Mouse (Mus musculus) ES-E14 (cell line): ENCODE results near the gene Iqcc.

ENCODE experiments used
- CHD2 ChIP-seq: IDR thresholded peaks from 2 replicates; pipeline ENCODE4 v1.6.1; 2014; ENCODE audit warnings: mild to moderate bottlenecking, low read depth, low read length, inconsistent platforms
- MAFK ChIP-seq: IDR thresholded peaks from 2 replicates; pipeline ENCODE4 v1.6.1; 2014; ENCODE audit warnings: mild to moderate bottlenecking, low read depth, low read length, inconsistent platforms; ENCODE audit not compliant: insufficient read depth

- TF ChIP-seq CHD2 (no peak), MAFK (no peak)
Measured at GRCm38 (mm10) chr4:129622803-129623535, 4.1 kb upstream of the Iqcc start.
